In genomic region chr3:62505166-62505900, GRCm38 (mm10) we compare ENCODE assay signal across 8 mouse cellular contexts. TPM values are rescaled to one million over a fixed set of nuclear protein-coding genes. Genes with fewer than 3 reads are reported as not detected.
DNase-seq lines count a peak whose midpoint lies in the region; ATAC-seq lines count a peak whose summit lies in the region.
"Had no signal": no experiment of that assay in that cellular context is flagged by ENCODE, and none has a peak within 500 bp of the region (broad histone marks: within the 10 kb centered on the region; RNA-seq: fewer than 3 reads in every experiment).

No protein-coding gene starts in this region.

- 83% methylated on average over 5 of the region's 5 CpGs for WGBS in forebrain, embryonic 12.5 days
- whole genome bisulfite sequencing in limb, embryonic 15.5 days: 70% methylated on average over 5 of the region's 5 CpGs

- no peaks in the 10 kb centered on the region for H3K9me3 ChIP-seq in megakaryocyte, embryonic 14.5 days
- H3K9me3 ChIP-seq in forebrain, embryonic 12.5 days: no peaks in the 10 kb centered on the region
- no peaks in the 10 kb centered on the region for H3K9me3 ChIP-seq in limb, embryonic 15.5 days

- H3K4me2 ChIP-seq in forebrain, embryonic 12.5 days: peak overlapping the region; percentile 73
- peak overlapping the region; percentile 50 for H3K4me2 ChIP-seq in limb, embryonic 15.5 days

- DNase-seq in ovary, adult 18-20 months (ENCODE audit: low spot score): no peak
- no peak for DNase-seq in gastrocnemius, postnatal 4 days (ENCODE audit: low spot score in 2 of 2)
- no peak for DNase-seq in frontal cortex, postnatal 36 days (ENCODE audit: low spot score in 2 of 2)
- DNase-seq: kidney, postnatal 14 days had no signal

- H3K4me1 ChIP-seq in megakaryocyte, embryonic 14.5 days: peaks cover 14% of the 10 kb centered on the region
- H3K4me1 ChIP-seq in forebrain, embryonic 12.5 days: peaks cover 14% of the 10 kb centered on the region
- peaks cover 6% of the 10 kb centered on the region for H3K4me1 ChIP-seq in limb, embryonic 15.5 days

- peak overlapping the region; percentile 95 for H3K9ac ChIP-seq in forebrain, embryonic 12.5 days
- H3K9ac ChIP-seq in limb, embryonic 15.5 days: no peak overlapping the region

- peaks cover 19% of the 10 kb centered on the region for H3K36me3 ChIP-seq in megakaryocyte, embryonic 14.5 days (replicated peaks; ENCODE audit: low read length)
- H3K36me3 ChIP-seq in forebrain, embryonic 12.5 days (replicated peaks): peaks cover 10% of the 10 kb centered on the region
- peaks cover 11% of the 10 kb centered on the region; the same call in 1 of the 2 replicates for H3K36me3 ChIP-seq in limb, embryonic 15.5 days

- peak overlapping the region; percentile 100 for H3K4me3 ChIP-seq in megakaryocyte, embryonic 14.5 days (replicated peaks)
- peak overlapping the region; percentile 92 for H3K4me3 ChIP-seq in forebrain, embryonic 12.5 days (replicated peaks)
- H3K4me3 ChIP-seq in limb, embryonic 15.5 days: peak overlapping the region; percentile 81

- no peak for ATAC-seq in megakaryocyte, adult 5-6 weeks (ENCODE audit: poor library complexity, severe bottlenecking)
- ATAC-seq in forebrain, embryonic 12.5 days (ENCODE audit: low FRiP score): no peak
- ATAC-seq in limb, embryonic 15.5 days (ENCODE audit: insufficient number of reproducible peaks, low FRiP score, low TSS enrichment, low read depth): no peak

- no peaks in the 10 kb centered on the region for H3K27me3 ChIP-seq in megakaryocyte, embryonic 14.5 days (replicated peaks)
- H3K27me3 ChIP-seq in forebrain, embryonic 12.5 days: no peaks in the 10 kb centered on the region
- H3K27me3 ChIP-seq in limb, embryonic 15.5 days: no peaks in the 10 kb centered on the region

- H3K27ac ChIP-seq in forebrain, embryonic 12.5 days: no peak overlapping the region
- no peak overlapping the region for H3K27ac ChIP-seq in limb, embryonic 15.5 days

RNA-seq across cellular contexts. Expression of gene Dhx36, which starts 1.5 kb away (rescaled TPM):
- 1.5 and 1.7 TPM in 2 replicates for polyA plus RNA-seq in megakaryocyte, embryonic 14.5 days (2012; ENCODE audit: insufficient read depth, low replicate concordance)
- 30.9 and 31.9 TPM in 2 replicates for total RNA-seq in megakaryocyte, adult 5-6 weeks (2015)
- total RNA-seq in megakaryocyte, adult 5-6 weeks (2017): 33.0 and 37.4 TPM in 2 replicates
- polyA plus RNA-seq in forebrain, embryonic 12.5 days (2016; fragmentation: Nextera tagmentation; extraction: Ambion mirVana): 56.0 and 57.9 TPM in 2 replicates
- 19.7 and 25.3 TPM in 2 replicates for polyA plus RNA-seq in limb, embryonic 15.5 days (2015; fragmentation: Nextera tagmentation; extraction: Ambion mirVana)
- 10 to 100 TPM; 24.1 to 28.4 TPM for total RNA-seq in gastrocnemius, postnatal 4 days (2021)
